Mouse (Mus musculus) ES-Bruce4 (cell line): ENCODE data around the gene Rab22a. TPM values are rescaled to one million over a fixed set of nuclear protein-coding genes. Genes with fewer than 3 reads are reported as not detected.

Experiments used
- H3K27ac ChIP-seq: 2 replicates; pipeline ENCODE4 v1.5.1; 2012; ENCODE audit warnings: low read length, inconsistent platforms; ENCODE audit not compliant: insufficient read depth
- H3K27me3 ChIP-seq: 2 replicates; pipeline ENCODE4 v1.6.1; 2012; ENCODE audit warnings: mild to moderate bottlenecking, low read length, inconsistent platforms; ENCODE audit not compliant: control insufficient read depth, poor library complexity, insufficient read depth, severe bottlenecking
- H3K36me3 ChIP-seq: 2 replicates; pipeline ENCODE4 v1.6.1; 2012; ENCODE audit warnings: inconsistent platforms, mild to moderate bottlenecking, low read length, moderate library complexity; ENCODE audit not compliant: control insufficient read depth, poor library complexity, insufficient read depth, severe bottlenecking
- H3K4me1 ChIP-seq: one replicate; pipeline ENCODE4 v1.8.1; 2011; ENCODE audit warnings: low read length; ENCODE audit not compliant: control insufficient read depth, insufficient read depth
- H3K4me3 ChIP-seq: 2 replicates; pipeline ENCODE4 v1.5.1; 2011; ENCODE audit warnings: low read depth, mild to moderate bottlenecking, low read length
- H3K9ac ChIP-seq: 2 replicates; pipeline ENCODE4 v1.6.1; 2012; ENCODE audit warnings: low read depth, mild to moderate bottlenecking, inconsistent platforms; ENCODE audit not compliant: poor library complexity, severe bottlenecking
- H3K9me3 ChIP-seq: replicated peaks from 2 replicates; pipeline ENCODE4 v1.6.1; 2012; ENCODE audit warnings: mild to moderate bottlenecking, low read length, inconsistent platforms; ENCODE audit not compliant: control insufficient read depth, poor library complexity, insufficient read depth, severe bottlenecking
- CTCF ChIP-seq: IDR thresholded peaks from one replicate; pipeline ENCODE4 v1.8.1; 2011; ENCODE audit warnings: low read depth, low read length
- EP300 ChIP-seq: IDR thresholded peaks from 2 replicates; pipeline ENCODE4 v1.6.1; 2011; ENCODE audit warnings: low read depth, low read length; ENCODE audit not compliant: insufficient read depth
- POLR2A ChIP-seq: IDR thresholded peaks from one replicate; pipeline ENCODE4 v1.8.1; 2011; ENCODE audit warnings: low read length; ENCODE audit not compliant: insufficient read depth
- polyA plus RNA-seq: library from polyadenylated mRNA; stranded (reverse); fragments of >200 nt; gene quantifications from 2 replicates; pipeline ENCODE4 v1.2.4, GENCODE M21; 2011; ENCODE audit warnings: low read depth; ENCODE audit not compliant: missing spikeins, insufficient read depth, insufficient read length

Rab22a gene
- polyA plus RNA-seq, 1 experiment, result 27.7 TPM

GRCm38 (mm10) chr2:173742744-173743143 is 83.2 kb downstream of the Rab22a start:
- H3K4me3 ChIP-seq, result no peak overlapping the region
- no peak for TF ChIP-seq EP300
- TF ChIP-seq CTCF, result no peak
- no peak for TF ChIP-seq POLR2A
- H3K4me1 ChIP-seq, result peaks cover 2% of the 10 kb centered on the region
- no peak overlapping the region for H3K27ac ChIP-seq
- H3K9ac ChIP-seq, result no peak overlapping the region
- H3K27me3 ChIP-seq, result no peaks in the 10 kb centered on the region
- H3K9me3 ChIP-seq, result no peaks in the 10 kb centered on the region
- no peaks in the 10 kb centered on the region for H3K36me3 ChIP-seq

- H3K36me3 ChIP-seq, result no peaks in the 10 kb centered on the region
Observed at GRCm38 (mm10) chr2:173744070-173744815, 84.7 kb downstream of the Rab22a start.

GRCm38 (mm10) chr2:173748961-173749659 is 89.5 kb downstream of the Rab22a start:
- H3K36me3 ChIP-seq, result no peaks in the 10 kb centered on the region
- no peaks in the 10 kb centered on the region for H3K9me3 ChIP-seq
- no peak overlapping the region for H3K27ac ChIP-seq
- no peak overlapping the region for H3K4me3 ChIP-seq
- no peak overlapping the region for H3K9ac ChIP-seq
- TF ChIP-seq POLR2A (no peak), CTCF (no peak), EP300 (no peak)
- H3K27me3 ChIP-seq, result no peaks in the 10 kb centered on the region
- no peaks in the 10 kb centered on the region for H3K4me1 ChIP-seq

More at GRCm38 (mm10) chr2:173744070-173744815, 84.7 kb downstream of the Rab22a start:
- Histone ChIP-seq H3K4me1 (peaks cover 2% of the 10 kb centered on the region), H3K4me3 (no peak overlapping the region), H3K9ac (no peak overlapping the region), H3K27me3 (no peaks in the 10 kb centered on the region), H3K27ac (no peak overlapping the region), H3K9me3 (no peaks in the 10 kb centered on the region)
- TF ChIP-seq CTCF (no peak), EP300 (no peak), POLR2A (no peak)

- Histone ChIP-seq H3K4me3 (no peak overlapping the region), H3K4me1 (peaks cover 2% of the 10 kb centered on the region), H3K27ac (no peak overlapping the region), H3K9me3 (no peaks in the 10 kb centered on the region), H3K27me3 (no peaks in the 10 kb centered on the region), H3K9ac (no peak overlapping the region), H3K36me3 (no peaks in the 10 kb centered on the region)
- TF ChIP-seq POLR2A (no peak), CTCF (no peak), EP300 (no peak)
Observed at GRCm38 (mm10) chr2:173755433-173756144, 96.0 kb downstream of the Rab22a start.

Other genes with a start within 250 kb of the Rab22a start
- gene 1700021F07Rik, start 137.2 kb upstream of the Rab22a start, polyA plus RNA-seq, result not detected in 2 replicates
- not detected in 2 replicates for gene Ankrd60, start 81.4 kb upstream of the Rab22a start, polyA plus RNA-seq
- not detected in 2 replicates for gene 1700010B08Rik, start 59.7 kb downstream of the Rab22a start, polyA plus RNA-seq
- 56.4 and 58.7 TPM in 2 replicates for gene Vapb, start 77.8 kb downstream of the Rab22a start, polyA plus RNA-seq